In genomic region chr17:65950183-65950582, GRCm38 (mm10) we compare ENCODE assay signal across 8 mouse cellular contexts. TPM values are rescaled to one million over a fixed set of nuclear protein-coding genes. Genes with fewer than 3 reads are reported as not detected.
DNase-seq lines count a peak whose midpoint lies in the region; ATAC-seq and TF ChIP-seq lines count a peak whose summit lies in the region.

No protein-coding gene starts in this region.

- H3K4me3 ChIP-seq in lung, embryonic 15.5 days: peak overlapping the region; percentile 94
- H3K4me3 ChIP-seq in cerebellum, adult 2 months (replicated peaks; ENCODE audit: insufficient read depth, low read depth, low read length): peak overlapping the region; percentile 64
- H3K4me3 ChIP-seq in heart, embryonic 16.5 days (ENCODE audit: low read length): peak overlapping the region; percentile 95
- peak overlapping the region; percentile 92 for H3K4me3 ChIP-seq in midbrain, embryonic 12.5 days

- H3K4me2 ChIP-seq in lung, embryonic 15.5 days: peak overlapping the region; percentile 66
- H3K4me2 ChIP-seq in heart, embryonic 16.5 days (ENCODE audit: low read depth, low read length): peak overlapping the region; percentile 75
- peak overlapping the region; percentile 58 for H3K4me2 ChIP-seq in midbrain, embryonic 12.5 days (replicated peaks)

- peaks cover 13% of the 10 kb centered on the region for H3K4me1 ChIP-seq in lung, embryonic 15.5 days
- peaks cover 4% of the 10 kb centered on the region; the same call in 1 of the 2 replicates for H3K4me1 ChIP-seq in cerebellum, adult 2 months (ENCODE audit: control insufficient read depth, insufficient read depth, low read length)
- H3K4me1 ChIP-seq in heart, embryonic 16.5 days (ENCODE audit: control insufficient read depth, insufficient read depth, low read length): peaks cover 11% of the 10 kb centered on the region
- peaks cover 9% of the 10 kb centered on the region; the same call in 1 of the 2 replicates for H3K4me1 ChIP-seq in midbrain, embryonic 12.5 days

- 28% methylated on average over 7 of the region's 7 CpGs for WGBS in lung, embryonic 15.5 days
- WGBS in cerebellum, adult 2 months: 7% methylated on average over 7 of the region's 7 CpGs
- WGBS in heart, embryonic 16.5 days: 34% methylated on average over 7 of the region's 7 CpGs
- WGBS in midbrain, embryonic 12.5 days: 37% methylated on average over 7 of the region's 7 CpGs

- ATAC-seq in lung, embryonic 15.5 days (ENCODE audit: borderline replicate concordance, extremely low read depth, low FRiP score, low TSS enrichment): peak; percentile 3; the same call in 1 of the 2 replicates
- ATAC-seq in heart, embryonic 16.5 days (replicated peaks; ENCODE audit: extremely low read depth, insufficient read depth, low FRiP score): no peak
- ATAC-seq in midbrain, embryonic 12.5 days (ENCODE audit: low FRiP score, low read depth): peak; percentile 24; the same call in 1 of the 2 replicates

- no peak for TF ChIP-seq POLR2A in cerebellum, adult 2 months (IDR thresholded peaks at IDR 0.05; ENCODE audit: borderline replicate concordance, insufficient read depth, low read length)

- H3K9ac ChIP-seq in lung, embryonic 15.5 days: peak overlapping the region; percentile 96
- H3K9ac ChIP-seq in heart, embryonic 16.5 days (ENCODE audit: low read length): peak overlapping the region; percentile 97
- peak overlapping the region; percentile 95 for H3K9ac ChIP-seq in midbrain, embryonic 12.5 days (replicated peaks)

- no peak for TF ChIP-seq CTCF in cerebellum, adult 2 months (IDR thresholded peaks at IDR 0.05; ENCODE audit: borderline replicate concordance, insufficient read depth, low read depth, low read length)

- H3K36me3 ChIP-seq in lung, embryonic 15.5 days: peaks cover 13% of the 10 kb centered on the region
- H3K36me3 ChIP-seq in heart, embryonic 16.5 days (ENCODE audit: control insufficient read depth, insufficient read depth): peaks cover 13% of the 10 kb centered on the region
- H3K36me3 ChIP-seq in midbrain, embryonic 12.5 days: peaks cover 28% of the 10 kb centered on the region

- no peak for DNase-seq in lung, postnatal 14 days
- no peak for DNase-seq in cerebellum, adult 2 months
- no peak for DNase-seq in layer of hippocampus, postnatal 10 days (ENCODE audit: low spot score in 2 of 2)
- no peak for DNase-seq in B cell, adult 2 months
- DNase-seq in urinary bladder, adult 18-20 months (ENCODE audit: low spot score in 2 of 2): no peak

- no peaks in the 10 kb centered on the region for H3K9me3 ChIP-seq in lung, embryonic 15.5 days
- H3K9me3 ChIP-seq in heart, embryonic 16.5 days (replicated peaks; ENCODE audit: control insufficient read depth, low read length): no peaks in the 10 kb centered on the region
- H3K9me3 ChIP-seq in midbrain, embryonic 12.5 days: no peaks in the 10 kb centered on the region

- no peaks in the 10 kb centered on the region for H3K27me3 ChIP-seq in lung, embryonic 15.5 days
- H3K27me3 ChIP-seq in cerebellum, adult 2 months (ENCODE audit: control insufficient read depth, insufficient read depth, low read length): no peaks in the 10 kb centered on the region
- no peaks in the 10 kb centered on the region for H3K27me3 ChIP-seq in heart, embryonic 16.5 days (ENCODE audit: control insufficient read depth, insufficient read depth, low read length)
- H3K27me3 ChIP-seq in midbrain, embryonic 12.5 days: no peaks in the 10 kb centered on the region

- H3K27ac ChIP-seq in lung, embryonic 15.5 days: peak overlapping the region; percentile 93
- peak overlapping the region; percentile 83 for H3K27ac ChIP-seq in cerebellum, adult 2 months (ENCODE audit: insufficient read depth, low read length)
- H3K27ac ChIP-seq in heart, embryonic 16.5 days (ENCODE audit: low read length): peak overlapping the region; percentile 92
- H3K27ac ChIP-seq in midbrain, embryonic 12.5 days (replicated peaks): peak overlapping the region; percentile 89

RNA-seq across cellular contexts. Expression of gene Twsg1, which starts 0.8 kb away (rescaled TPM):
- polyA plus RNA-seq in lung, embryonic 15.5 days (2015; fragmentation: Nextera tagmentation; extraction: Ambion mirVana): 128 and 130 TPM in 2 replicates
- 30.3 and 32.1 TPM in 2 replicates for polyA plus RNA-seq in cerebellum, adult 2 months (2012; rRNA removed)
- polyA plus RNA-seq in heart, embryonic 16.5 days (2015; fragmentation: Nextera tagmentation; extraction: Ambion mirVana): 101 and 105 TPM in 2 replicates
- 92.9 and 95.7 TPM in 2 replicates for polyA plus RNA-seq in midbrain, embryonic 12.5 days (2016; fragmentation: Nextera tagmentation; extraction: Ambion mirVana)
- total RNA-seq in layer of hippocampus, postnatal 10 days (2021): 10 to 100 TPM; 34.8 to 35.3 TPM
